Mouse (Mus musculus): ENCODE results near the gene Pebp1. TPM values are rescaled to one million over a fixed set of nuclear protein-coding genes. Genes with fewer than 3 reads are reported as not detected.

Pebp1 gene
- polyA plus RNA-seq, 1 experiment from 2014 or later = 731 TPM

- Histone ChIP-seq H3K4me2 (replicated peaks) (no peak overlapping the region), H3K4me1 (peaks cover 19% of the 10 kb centered on the region), H3K36me3 (no peaks in the 10 kb centered on the region), H3K9ac (no peak overlapping the region), H3K27ac (replicated peaks) (no peak overlapping the region), H3K27me3 (no peaks in the 10 kb centered on the region), H3K4me3 (replicated peaks) (no peak overlapping the region), H3K9me3 (replicated peaks) (no peaks in the 10 kb centered on the region)
- WGBS = 57% methylated on average over 4 of the region's 4 CpGs
- ATAC-seq (ENCODE audit: insufficient number of reproducible peaks, low FRiP score, low TSS enrichment, low read depth) = no peak
Observed at GRCm38 (mm10) chr5:117239106-117239505, 48.3 kb downstream of the Pebp1 start.

GRCm38 (mm10) chr5:117236540-117236939 lies 50.9 kb downstream of the Pebp1 start:
- no peaks in the 10 kb centered on the region for H3K9me3 ChIP-seq (replicated peaks)
- H3K4me3 ChIP-seq (replicated peaks) = no peak overlapping the region
- H3K4me2 ChIP-seq (replicated peaks) = no peak overlapping the region
- H3K36me3 ChIP-seq = no peaks in the 10 kb centered on the region
- H3K9ac ChIP-seq = no peak overlapping the region
- ATAC-seq (ENCODE audit: insufficient number of reproducible peaks, low FRiP score, low TSS enrichment, low read depth) = no peak
- H3K27me3 ChIP-seq = no peaks in the 10 kb centered on the region
- H3K4me1 ChIP-seq = peaks cover 10% of the 10 kb centered on the region
- H3K27ac ChIP-seq (replicated peaks) = no peak overlapping the region
- 63% methylated on average over 5 of the region's 5 CpGs for WGBS

Other genes with a start within 250 kb of the Pebp1 start
- gene Suds3, start 171.5 kb downstream of the Pebp1 start, polyA plus RNA-seq (2015; fragmentation: Nextera tagmentation; extraction: Ambion mirVana) = 75.1 and 80.1 TPM in 2 replicates
- 19.9 and 22.3 TPM in 2 replicates for gene Taok3, start 167.5 kb downstream of the Pebp1 start, polyA plus RNA-seq (2015; fragmentation: Nextera tagmentation; extraction: Ambion mirVana)
- 11.2 and 14.4 TPM in 2 replicates for gene Vsig10, start 31.5 kb upstream of the Pebp1 start, polyA plus RNA-seq (2015; fragmentation: Nextera tagmentation; extraction: Ambion mirVana)
- 77.8 and 80.3 TPM in 2 replicates for gene Wsb2, start 69.7 kb upstream of the Pebp1 start, polyA plus RNA-seq (2015; fragmentation: Nextera tagmentation; extraction: Ambion mirVana)
- gene Rfc5, start 101.4 kb upstream of the Pebp1 start, polyA plus RNA-seq (2015; fragmentation: Nextera tagmentation; extraction: Ambion mirVana) = 77.6 and 83.6 TPM in 2 replicates
- gene Ksr2, start 126.4 kb upstream of the Pebp1 start, polyA plus RNA-seq (2015; fragmentation: Nextera tagmentation; extraction: Ambion mirVana) = 0.88 and 1.1 TPM in 2 replicates

Data from embryonic facial prominence, embryonic 15.5 days (tissue).